Mouse (Mus musculus) right cerebral cortex, postnatal 10 days (tissue): Measurements from ENCODE around the gene Nudcd3.
"Not testable (repeated sequence)": the region's sequence is repeated elsewhere in the genome, so short reads cannot be mapped to it uniquely, and the experiment has no call there.

Source experiments
- DNase-seq, 2 experiments: peaks; one replicate each; pipeline ENCODE4 v3.0.0; 2021; ENCODE audit warnings: low spot score in 2 of 2

Nudcd3 gene

DNA sequence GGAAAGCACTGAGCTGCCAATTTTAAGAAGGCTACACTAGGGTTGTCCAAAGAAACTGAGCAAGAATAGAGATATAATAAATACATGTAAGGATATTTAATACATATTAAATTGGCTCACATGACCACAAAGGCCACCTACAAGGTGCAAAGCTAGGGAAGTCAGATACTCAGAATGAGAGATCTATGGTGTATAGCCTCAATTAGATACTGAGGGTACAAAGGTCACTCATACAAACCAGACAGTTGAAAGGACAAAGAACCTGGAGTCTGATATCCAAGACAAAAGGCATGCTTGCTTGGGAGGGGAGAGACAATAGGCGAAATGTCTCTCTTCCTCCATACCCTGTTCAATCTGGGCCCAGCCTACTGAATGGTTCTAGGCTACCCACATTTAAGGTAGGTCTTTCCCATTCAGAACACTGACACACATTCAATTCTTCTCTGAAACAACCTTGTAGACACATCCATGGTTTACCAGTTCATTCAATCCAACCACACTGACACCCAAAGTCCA lies 76.6 kb downstream of the Nudcd3 start:
- DNase-seq, result no peak

DNA sequence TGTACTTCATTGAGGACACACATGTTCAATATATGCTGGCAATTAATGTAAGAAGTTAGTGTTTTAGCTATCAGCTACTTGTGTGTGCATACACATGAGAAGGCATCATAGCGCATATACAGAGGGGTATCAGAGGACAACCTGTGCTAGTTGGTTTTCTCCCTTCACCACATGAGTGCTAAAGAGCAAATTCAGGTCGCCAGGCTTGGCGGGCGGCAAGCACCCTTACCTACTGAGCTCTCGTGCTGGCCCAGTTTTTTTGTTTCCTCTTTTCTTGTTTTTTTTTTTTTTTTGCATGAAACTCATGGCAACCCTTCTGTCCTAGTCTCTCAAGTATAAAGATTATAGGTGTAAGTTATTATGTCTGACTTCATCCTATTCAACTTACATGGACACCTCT lies 77.6 kb downstream of the Nudcd3 start:
- no peak for DNase-seq

DNA sequence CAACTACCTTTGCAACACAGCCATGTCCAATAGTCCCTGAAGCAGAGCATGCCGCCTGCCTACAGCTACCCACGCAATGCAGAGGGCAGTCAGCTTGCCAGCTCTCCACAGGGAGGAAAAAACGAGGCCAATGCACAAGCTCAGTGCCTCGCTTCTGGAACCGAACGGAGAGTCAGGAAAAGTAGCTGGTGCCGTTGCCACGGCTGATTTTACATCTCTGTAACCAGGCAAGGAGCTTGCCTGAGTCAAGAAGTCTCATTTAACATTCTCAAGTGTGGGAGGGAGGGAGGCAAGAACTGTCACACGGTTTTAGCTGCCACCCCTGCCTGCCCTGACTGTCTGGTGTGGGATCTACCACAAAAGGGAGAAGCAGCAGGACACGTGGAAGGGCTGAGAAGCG lies 79.6 kb downstream of the Nudcd3 start:
- peak; percentile 86 to 92 for DNase-seq

DNA sequence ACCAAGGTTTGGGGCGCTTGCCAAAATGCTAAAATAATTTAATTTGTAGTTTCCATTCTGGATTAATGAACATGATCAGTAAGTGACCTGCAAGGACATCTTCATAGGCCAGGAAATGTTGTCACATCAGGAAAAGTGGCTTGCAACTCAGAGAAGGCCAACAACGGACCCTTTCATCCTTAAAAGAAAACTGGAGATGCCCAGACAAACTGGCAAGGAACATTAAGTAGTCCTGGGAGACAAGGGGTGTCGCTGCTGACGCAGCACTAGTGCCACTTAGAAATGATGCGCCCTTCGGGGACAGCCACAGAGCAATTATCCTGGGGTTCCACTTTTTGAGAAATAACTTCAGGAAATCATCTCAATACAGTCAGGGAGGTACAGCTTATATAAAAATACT lies 80.2 kb downstream of the Nudcd3 start:
- no peak for DNase-seq

DNA sequence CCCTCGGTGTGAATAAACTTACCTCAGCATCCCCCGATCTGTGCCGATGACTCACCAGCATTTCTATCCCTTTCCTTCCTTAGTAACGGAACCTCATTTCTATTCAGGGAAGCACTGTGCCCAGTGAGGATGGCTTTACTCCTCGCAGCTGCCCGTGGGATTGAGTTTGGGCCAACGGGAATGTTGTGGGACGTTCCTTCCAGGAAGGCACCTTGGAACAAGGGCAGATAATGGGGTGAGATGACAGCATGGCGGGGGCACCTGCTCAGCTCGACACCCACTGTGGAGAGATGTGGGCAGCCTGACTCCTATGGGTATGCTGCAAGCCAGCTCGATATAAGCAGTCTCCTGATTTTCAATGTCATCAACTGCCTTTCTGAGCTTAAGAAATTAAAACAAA lies 80.9 kb downstream of the Nudcd3 start:
- peak; percentile 43 to 63 for DNase-seq

DNA sequence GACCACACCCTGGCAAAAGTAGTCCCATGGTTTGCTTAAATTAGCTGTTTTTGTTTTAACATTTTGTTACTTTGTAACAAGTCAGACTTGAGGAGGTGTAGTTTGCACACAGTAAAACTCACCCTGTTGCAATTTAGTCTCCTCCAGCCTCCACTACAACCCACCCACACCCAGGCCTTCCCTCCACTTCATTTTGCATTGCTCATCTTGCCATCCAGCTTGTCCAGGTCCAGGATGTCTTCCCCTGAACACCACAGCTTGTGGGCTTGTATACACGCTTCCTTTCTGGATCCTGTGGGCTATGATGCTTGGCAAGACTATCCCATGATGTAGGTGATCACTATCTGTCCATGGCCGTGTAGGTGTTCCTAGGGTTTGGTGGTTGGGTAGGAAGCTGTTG lies 82.3 kb downstream of the Nudcd3 start:
- DNase-seq, result no peak

DNA sequence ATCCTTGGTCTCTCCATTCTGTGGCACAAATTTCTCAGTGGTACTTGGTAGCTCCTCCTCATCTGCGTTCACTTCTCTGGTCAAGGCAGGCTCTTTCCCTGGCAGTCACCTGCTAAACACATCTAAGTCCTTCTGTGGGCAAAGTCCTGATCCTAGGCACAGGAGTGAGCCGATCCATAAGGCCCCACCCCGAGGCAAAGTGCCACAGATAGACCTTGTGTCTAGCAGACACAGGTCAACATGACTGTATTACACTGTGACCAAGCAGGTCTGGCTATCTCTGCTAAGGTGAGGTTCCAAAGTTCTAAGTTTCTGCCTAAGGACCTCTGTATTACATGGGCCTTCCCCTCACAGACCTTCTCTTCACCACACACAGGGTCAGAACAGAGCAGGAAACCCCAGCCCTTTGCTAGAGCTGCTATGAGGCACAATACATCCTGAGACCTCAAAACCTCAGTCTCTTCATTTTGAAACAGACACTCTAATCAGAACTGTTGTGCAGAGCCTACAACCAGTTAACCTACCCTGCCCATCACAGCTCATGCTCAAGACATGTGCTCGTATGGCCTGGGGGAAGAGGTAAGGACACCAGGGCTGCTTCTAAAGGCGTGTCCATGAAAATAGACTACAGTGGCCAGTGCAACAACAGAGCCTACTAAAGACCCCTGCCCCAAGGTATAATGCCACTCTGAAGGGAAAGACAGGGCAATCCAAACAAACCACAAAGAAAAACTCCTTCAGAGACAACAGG lies 88.3 kb downstream of the Nudcd3 start:
- DNase-seq, result no peak

DNA sequence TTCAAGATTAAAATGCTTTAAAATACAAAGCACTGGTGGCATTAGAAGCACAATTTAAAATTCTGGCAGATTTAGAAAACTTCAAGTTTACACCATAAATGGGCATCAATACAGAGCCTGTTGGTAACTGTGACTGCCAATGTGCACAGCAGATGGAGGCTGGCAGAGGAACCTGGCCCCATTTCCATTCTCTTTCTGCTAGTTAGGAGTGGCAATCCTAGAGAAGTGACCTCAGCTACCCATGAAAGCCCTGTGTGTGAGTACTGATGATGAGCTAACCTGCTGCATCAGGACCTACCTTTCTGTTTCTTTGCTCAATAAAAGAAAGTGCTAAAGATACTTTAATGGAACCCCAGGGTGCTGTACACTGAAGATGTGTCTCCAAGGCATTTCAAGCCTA lies 90.2 kb downstream of the Nudcd3 start:
- peak; percentile 66 to 75 for DNase-seq

DNA sequence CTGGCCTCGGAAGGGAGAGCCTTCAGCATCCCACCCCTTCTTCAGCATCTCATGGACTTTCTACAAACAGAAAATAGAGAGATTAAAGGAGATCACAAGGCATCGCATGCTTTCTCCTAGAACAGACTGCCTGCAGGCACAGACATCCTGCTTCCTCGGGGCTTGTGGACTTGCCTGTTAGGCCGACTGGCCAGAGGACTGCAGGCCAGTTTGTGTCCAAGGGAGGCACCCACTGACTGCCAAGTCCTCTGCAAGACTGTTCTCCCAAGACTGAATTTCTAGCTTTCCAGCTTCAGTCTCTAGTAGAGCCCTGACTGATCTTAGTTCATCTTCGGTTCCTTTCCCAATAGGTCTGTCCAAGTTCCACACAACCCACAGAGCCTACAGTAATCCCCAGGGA lies 91.9 kb downstream of the Nudcd3 start:
- no peak for DNase-seq

DNA sequence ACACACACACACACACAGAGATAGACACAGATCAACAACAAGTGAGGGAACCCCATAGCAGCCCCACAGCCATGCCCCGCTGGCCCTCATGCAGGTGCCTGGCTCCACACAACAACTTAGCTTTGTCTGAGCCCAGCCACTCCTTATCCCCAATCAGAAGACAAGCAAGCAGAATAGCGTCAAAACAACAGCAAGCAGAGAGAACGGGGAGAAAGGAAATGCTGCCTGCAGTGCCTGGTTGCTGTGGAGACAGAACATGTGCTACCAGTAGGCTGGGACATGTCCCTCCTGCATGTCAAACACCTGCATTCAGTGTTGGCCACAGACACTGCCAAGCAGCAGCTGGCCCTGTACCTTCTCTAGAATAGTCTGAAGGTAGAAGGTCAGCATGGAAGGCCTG lies 92.5 kb downstream of the Nudcd3 start:
- DNase-seq, result no peak

DNA sequence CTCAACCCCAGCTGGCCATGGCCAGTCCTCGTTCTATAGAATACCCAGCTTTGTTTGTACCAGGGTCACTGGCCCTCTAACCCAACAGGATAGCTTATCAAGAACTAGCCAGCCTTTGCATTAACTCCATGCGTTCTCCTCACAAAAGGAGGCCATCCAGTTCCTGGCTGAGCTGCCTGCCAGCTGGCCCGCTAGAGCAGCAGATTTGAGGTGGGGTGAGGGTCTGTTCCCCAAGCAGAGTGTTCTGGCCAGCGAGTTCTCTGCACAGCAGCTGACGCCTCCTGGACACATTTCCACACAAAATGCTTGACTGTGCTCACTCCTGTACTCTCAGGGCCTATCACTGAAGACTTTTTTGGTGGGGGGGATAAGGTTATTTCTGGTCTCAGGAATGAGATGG lies 95.5 kb downstream of the Nudcd3 start:
- peak in 1 of 2 experiments; percentile 45 for DNase-seq

DNA sequence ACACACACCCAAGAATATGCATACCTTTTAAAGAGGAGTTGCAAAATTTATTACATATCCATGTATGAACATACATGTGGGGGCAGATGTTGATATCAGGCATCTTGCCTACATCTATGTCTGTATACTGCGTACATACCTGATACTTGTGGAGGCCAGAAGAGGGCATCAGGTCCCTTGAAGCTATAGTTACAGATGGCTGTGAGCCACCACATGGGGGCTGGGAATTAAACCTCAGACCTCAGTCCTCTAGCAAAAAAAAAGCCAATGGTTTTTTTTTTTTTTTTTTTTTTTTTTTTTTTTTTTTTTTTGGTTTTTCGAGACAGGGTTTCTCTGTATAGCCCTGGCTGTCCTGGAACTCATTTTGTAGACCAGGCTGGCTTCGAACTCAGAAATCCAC lies 103.6 kb downstream of the Nudcd3 start:
- not testable (repeated sequence) for DNase-seq

DNA sequence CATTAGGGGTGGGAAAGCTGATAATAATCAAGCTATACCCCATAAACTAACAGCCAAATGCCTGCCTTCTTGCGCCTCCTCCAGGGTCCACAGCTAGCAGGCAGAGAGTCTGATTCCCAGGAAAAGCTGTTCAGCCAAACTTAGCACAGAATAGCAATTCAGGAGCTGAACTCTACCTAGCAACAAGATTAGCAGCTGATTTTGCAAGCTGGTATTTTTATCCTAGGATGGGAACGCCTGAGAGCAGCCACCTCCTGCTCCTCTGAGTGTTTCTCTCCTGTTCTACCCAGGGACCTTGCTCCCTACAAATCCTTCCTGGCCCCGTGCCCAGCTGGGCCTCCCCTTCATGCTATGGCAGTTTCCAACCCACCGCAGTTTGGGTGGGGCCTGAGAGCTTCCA lies 113.2 kb downstream of the Nudcd3 start:
- peak; percentile 79 to 85 for DNase-seq

DNA sequence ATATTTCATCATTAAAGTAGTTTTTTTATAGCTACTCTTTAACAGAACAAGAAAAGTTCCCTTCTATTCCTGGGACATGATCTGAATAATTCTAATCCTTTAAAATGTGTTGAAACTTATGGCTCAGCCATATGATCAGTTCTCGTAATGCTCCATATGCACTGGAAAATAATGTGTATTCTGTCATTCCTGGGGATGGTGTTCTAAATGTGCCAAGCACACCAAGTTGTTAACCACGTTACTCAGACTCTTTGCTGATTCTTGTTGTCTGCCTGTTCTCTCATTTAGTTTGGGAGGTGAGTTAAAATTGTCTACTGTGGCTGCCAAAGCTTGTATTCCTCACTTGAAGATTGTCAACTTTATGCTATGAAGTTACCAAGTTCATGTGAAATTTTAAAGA lies 121.5 kb downstream of the Nudcd3 start:
- DNase-seq, result no peak

DNA sequence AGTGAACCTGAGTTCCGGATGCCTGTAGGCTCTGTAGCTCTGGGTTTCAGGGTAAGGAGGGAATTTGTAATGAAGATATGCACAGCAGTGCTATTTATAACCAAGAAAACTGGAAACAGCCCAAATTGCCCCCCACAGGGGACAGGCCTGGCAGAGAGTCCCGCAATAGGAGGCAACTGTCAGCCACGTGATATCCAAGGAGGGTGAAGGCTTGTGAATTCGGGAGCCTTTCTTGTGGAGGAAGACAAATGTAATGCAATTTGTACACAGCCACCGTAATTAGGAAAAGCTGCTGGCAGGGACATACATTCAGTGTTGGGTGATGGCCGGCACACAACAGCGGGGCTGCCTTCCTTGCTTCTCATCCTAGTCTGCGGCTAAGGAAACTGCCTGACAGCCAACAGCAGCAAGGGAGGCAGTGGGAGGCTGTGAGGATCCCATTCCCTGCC lies 124.6 kb downstream of the Nudcd3 start:
- peak; percentile 76 to 82 for DNase-seq

DNA sequence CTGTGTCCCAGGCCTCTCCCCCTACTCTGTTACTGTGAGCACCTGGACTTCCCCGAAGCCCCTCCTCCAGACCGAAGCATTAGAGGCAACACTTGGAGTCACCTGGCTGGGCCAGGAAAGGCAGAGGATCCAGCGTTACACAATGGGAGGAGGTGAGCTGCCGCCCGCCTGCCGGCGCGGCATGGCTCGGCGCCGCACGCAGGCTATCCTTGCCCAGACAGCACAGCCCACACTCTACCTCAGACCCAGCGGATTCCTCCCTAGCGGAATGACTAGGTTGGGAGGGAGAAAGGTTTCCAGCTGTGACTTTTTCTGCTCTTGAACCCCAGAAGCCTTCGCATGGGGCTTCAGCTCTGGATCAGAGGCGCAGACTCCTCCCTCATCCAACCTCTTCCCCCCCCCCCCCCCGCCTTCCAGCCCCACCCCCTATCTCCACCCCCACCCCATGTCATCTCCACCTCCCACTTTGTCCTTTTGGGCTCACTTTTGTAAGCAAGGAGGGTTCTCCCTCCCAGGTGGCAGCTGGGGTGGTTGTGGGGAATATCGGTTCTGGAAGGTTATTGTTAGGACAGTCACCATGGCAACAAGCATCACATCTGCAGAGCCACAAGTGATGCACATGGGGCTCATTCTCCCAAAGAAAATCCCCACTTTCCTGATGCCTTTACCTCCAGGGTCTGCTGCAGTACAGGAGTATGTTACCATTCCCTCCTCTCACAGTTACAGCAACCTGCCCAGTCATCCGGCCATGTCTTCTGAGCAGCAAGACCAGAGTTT lies 131.8 kb downstream of the Nudcd3 start:
- peak; percentile 70 to 82 for DNase-seq

DNA sequence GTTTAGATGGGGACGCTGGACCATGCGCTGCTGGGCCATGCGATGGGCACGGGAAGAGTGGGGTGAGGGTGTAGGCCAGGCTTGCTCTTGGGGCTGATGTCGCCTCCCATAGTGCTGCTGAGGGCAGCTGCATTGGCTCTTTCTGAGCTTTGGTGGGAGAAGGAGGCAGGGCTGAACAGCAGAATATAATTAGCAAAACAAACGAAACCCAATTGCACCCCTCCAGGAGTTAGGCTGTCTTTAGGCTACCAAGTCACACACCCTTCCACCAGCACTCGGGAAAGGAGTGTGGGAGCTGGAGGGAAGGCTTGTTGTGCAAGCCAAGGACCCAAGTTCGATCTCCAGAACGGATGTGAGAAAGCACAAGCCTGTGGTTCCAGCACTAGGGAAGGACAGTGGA lies 133.1 kb downstream of the Nudcd3 start:
- DNase-seq, result no peak

DNA sequence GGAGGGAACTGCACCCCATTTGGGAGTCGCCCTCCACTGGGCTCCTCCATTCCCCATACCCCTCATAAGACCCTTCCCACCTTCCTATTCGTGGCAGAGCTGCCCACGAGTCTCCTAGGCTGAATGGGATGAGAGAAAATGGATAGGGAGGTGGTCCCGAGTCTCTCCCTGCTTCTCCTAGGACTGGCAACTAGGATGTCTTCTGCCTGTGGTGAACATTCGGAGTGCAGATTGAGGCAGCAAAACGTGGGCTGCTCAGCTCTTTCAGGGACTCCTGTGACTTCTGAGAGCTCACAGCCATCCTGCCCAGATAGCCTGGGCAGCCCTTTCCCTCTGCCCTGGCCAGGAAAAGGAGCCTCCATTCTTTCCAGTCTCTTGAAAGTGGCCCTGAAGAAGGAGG lies 134.0 kb downstream of the Nudcd3 start, which contains the start of gene Camk2b:
Camk2b (minus strand) TSS at position 187 of the 400 bp plus-strand sequence.
- no peak for DNase-seq

DNA sequence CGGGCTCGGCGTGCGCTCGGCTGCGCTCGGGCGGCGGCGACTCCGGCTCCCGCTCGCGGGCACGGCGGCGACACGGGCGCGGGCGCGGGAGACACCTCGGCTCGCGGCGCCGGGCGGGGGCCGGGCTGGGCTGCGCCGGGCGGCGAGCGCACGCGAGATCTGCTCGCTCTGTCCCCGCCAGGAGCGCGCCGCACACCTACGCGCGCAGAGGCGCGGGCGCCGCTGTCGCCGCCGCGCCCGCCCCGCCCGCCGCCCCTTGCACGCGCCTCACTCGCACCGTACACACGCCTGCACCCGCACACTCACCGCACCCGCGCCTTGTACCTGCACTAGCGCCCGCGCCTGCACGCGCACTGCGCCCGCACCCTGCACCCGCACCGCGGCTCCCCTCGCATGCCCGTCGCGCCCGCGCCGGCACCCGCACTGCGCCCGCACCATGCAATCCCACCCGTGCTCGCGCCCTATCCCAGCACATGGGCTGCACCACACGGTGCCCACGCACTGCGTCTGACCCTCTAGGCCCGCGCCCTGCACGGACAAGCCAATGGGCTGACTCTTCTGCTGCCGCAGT lies 134.6 kb downstream of the Nudcd3 start:
- DNase-seq, result peak; percentile 88 to 92

DNA sequence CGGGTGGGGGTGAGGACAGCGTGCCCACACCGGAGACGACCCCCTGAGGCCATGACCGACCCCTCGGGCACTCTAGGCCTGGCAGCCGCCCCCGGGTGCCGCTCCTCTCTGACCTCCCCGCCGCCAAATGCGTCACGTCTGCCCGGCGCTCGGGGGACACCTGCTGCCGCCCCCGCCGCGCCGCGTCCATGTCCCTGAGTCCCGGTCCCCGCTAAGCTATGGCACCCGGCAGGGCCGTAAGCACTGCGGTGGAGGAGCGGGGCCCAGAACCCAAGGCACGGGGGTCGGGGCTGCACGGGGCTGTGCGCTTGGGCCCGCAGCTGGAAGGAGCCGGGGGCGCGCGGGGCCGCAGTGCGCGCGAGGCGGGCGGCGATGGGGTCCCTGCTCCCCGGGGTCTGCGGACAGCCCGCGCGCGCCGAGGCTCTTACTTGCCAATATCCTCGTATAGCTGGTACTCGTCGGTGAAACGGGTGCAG lies 135.1 kb downstream of the Nudcd3 start:
- peak in 1 of 2 experiments; percentile 56 for DNase-seq

DNA sequence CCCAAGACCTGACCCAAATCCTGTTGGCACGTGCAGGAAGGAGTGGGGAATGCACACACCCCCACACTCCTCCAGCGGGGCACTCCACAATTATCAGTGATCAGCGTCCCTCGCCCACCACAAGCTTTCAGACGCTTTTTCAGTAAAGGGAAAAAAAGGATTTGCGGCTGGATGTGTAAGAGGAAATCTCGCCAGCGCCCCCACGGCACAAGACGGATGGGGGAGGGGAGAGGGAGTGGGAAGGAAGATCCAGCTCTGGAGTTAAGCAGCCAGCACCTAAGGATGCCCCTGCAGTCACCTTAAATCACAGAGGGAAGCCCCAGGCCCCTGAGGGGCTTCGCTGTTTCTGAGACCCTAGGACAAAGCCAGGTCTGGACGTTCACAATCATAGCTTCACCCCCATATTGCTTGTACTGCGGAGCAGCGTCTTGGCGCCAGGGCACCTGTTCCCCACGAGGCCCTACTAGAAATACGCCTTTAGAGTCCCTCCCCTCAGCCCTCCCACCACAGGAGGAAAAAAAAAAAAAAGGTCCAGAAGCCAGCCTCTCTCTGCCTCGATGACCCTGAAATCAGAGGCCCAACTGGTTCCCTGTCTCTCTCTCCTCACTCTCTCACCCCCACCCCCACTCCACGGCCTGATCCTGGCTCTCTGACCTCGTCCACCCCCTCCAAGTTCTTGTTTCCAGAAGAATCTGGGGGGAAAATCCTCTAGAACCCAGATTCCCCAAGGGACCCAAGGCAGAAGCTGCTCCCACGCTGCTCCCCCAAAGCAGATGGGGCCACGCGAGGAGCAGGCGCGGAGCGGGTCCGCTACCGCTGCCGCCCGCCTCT lies 135.8 kb downstream of the Nudcd3 start:
- peak; percentile 76 to 77 for DNase-seq
